Mouse (Mus musculus): ENCODE measurements around the gene Top3a.

DNA sequence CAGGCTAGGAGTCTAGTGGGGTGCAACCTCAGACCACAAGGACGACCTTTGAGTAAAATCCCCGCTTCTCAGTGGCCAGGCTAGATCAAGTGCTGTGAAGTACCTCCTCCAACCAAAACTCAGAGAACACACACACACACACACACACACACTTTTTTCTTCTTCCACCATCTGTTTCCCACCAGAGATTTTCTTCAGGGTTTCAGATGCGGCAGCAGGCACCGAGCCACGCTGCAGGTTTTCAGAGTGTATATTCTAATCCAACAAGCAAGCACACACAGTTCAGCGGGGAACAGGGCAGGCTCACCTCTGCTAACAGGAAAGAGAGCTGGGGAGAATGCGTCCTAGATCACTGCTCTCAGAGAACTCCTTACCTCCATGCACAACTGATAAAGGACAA is 21.6 kb downstream of the Top3a start:
- TF ChIP-seq POLR2A (IDR thresholded peaks at IDR 0.05; ENCODE audit: insufficient read length, low read depth) (no peak), MYOG (IDR thresholded peaks at IDR 0.05; ENCODE audit: control insufficient read depth in 1 of 3, insufficient read depth in 1 of 3, insufficient read length in 2 of 3, low read depth in 2 of 3) (no peak), MYOD1 (IDR thresholded peaks at IDR 0.05; ENCODE audit: control insufficient read depth in 1 of 3, insufficient read length in 2 of 3, low read depth in 2 of 3) (no peak), TCF12 (IDR thresholded peaks at IDR 0.05; ENCODE audit: insufficient read depth, poor library complexity, severe bottlenecking) (no peak), MAX (IDR thresholded peaks at IDR 0.05; ENCODE audit: low read depth) (no peak), E2F4 (IDR thresholded peaks at IDR 0.05; ENCODE audit: insufficient read depth) (no peak), USF1 (IDR thresholded peaks at IDR 0.05; ENCODE audit: low read depth) (no peak), SRF (IDR thresholded peaks at IDR 0.05; ENCODE audit: control insufficient read depth, insufficient read length, low read depth) (no peak), TCF3 (IDR thresholded peaks at IDR 0.05; ENCODE audit: insufficient read length, low read depth) (no peak)

Data from myocyte (in vitro differentiated cells).